Mouse (Mus musculus) cerebral cortex, adult 2 months (tissue): ENCODE results near the gene Vps37b.

ENCODE experiments used
- WGBS: fragments of 180-500 bp; shearing (Covaris S2); methylation state at CpG from one replicate; pipeline ENCODE4 v1.1.7; 2018; 5-methylcytosine and 5-hydroxymethylcytosine counted together

The Vps37b gene

DNA sequence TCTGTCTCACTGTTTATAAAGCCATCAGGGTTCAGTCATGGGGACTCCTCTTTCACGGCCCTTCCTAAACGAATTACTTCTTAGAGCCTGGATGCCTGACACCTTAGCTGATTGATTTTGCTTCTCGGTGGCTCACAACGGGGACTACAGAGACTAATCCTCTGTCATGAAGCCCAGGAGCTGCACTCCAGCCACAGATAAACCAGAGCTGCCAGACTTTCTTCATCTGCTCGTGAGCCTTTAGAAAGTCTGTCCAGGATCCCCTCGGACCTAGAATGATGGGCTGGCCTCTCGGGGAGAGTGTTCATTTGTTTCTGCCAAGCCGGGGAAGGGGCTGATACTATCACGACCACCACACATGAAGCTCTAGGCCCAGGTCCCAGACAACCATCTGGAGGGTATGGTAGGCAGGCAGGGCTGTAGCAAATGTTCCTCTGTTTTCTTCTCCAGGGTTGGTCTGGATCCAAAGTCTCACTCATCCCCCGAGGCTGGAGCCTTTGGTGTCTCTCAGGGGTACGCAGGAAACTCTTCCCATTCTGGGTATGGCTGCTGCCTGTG is 13.5 kb upstream of the Vps37b start:
- WGBS, result 44% methylated on average over 11 of the region's 11 CpGs

- WGBS, result 35% methylated on average over 5 of the region's 5 CpGs
Observed at GRCm38 (mm10) chr5:124043999-124044398, 11.9 kb upstream of the Vps37b start.

GRCm38 (mm10) chr5:124043212-124043978 is 11.3 kb upstream of the Vps37b start:
- 11% methylated on average over 10 of the region's 10 CpGs for WGBS

- WGBS, result 41% methylated on average over 9 of the region's 9 CpGs
Observed at GRCm38 (mm10) chr5:124041097-124041496, 9.0 kb upstream of the Vps37b start.

DNA sequence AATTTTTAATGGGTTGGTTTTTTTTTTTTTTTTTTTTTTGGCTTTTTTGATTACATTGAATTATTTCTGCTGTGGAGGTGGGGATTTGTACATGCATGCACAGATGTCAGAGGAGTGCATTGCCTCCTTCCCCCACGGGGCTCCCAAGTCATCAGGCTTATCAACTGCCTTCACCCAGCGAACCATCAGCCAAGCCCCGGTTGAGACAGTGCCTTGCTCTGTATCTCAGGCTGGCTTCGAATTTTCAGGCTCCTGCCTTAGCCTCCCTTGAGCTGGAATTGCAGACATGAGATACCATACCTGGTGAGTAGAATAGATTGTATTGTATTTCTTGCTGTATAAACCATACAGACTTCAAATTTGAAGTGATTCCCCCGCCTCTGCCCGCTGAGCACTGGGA is 7.5 kb upstream of the Vps37b start:
- 87% methylated on average over 6 of the region's 6 CpGs for WGBS

DNA sequence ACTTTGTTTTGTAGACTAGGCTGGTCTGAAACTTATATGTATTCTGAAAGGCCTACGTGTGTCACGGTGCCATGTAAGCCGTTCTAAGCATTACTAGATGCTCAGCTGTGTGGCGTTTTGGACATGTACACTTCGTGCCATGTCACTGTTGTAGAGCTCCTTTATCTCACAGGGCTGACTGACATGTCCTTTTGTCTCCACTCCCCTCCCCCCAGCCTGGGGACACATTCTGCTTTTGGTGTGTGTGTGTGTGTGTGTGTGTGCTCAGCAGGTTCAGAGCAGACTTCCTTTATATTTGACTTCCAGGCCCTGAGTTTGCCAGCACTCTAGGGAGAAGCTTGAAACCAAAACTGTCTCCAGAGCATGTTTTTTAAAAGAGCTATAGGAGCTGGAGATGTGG is 4.8 kb upstream of the Vps37b start:
- WGBS, result 80% methylated on average over 5 of the region's 5 CpGs

GRCm38 (mm10) chr5:124036341-124036740 is 4.3 kb upstream of the Vps37b start:
- 62% methylated on average over 6 of the region's 6 CpGs for WGBS

GRCm38 (mm10) chr5:124035806-124036205 is 3.7 kb upstream of the Vps37b start:
- 84% methylated on average over 8 of the region's 8 CpGs for WGBS

DNA sequence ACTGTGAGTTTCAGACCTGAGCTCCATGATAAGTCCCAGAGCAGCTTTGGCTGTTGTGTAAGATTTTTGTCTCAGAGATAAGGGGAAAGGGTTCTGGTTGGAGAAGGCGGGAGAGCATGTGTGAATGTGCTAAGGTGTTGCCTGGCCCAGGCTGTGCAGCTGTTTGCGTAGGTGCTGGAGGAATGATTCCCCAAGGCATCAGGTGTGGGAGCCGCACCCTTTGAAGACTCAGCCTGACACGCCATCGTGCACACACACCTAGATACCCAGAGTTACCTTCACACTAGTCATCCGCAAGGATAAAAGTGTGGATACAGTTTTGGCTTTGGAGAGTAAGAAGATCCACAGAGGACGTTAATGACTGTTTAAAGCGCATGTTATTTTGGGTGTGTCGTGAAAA is 3.3 kb upstream of the Vps37b start:
- 78% methylated on average over 9 of the region's 9 CpGs for WGBS

DNA sequence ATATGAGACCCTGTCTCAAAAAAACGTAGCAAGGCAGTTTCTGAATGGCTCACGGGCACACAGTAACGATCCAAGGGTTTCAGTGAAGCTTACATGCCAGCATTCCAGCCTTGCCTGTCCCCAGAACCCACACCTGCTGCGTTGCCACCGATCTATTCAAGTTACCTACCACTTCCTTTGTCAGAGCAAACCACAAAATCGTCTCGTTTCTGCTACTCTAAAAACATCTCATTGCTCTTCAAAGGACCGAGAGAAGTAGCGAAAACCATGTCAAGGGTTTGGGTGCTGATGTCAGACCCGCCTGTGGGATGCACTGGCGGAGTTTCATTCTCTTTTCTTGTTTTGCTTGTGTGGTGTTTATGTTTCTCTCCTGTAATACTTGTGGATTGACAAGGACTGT is 2.4 kb upstream of the Vps37b start:
- WGBS, result 83% methylated on average over 11 of the region's 11 CpGs

DNA sequence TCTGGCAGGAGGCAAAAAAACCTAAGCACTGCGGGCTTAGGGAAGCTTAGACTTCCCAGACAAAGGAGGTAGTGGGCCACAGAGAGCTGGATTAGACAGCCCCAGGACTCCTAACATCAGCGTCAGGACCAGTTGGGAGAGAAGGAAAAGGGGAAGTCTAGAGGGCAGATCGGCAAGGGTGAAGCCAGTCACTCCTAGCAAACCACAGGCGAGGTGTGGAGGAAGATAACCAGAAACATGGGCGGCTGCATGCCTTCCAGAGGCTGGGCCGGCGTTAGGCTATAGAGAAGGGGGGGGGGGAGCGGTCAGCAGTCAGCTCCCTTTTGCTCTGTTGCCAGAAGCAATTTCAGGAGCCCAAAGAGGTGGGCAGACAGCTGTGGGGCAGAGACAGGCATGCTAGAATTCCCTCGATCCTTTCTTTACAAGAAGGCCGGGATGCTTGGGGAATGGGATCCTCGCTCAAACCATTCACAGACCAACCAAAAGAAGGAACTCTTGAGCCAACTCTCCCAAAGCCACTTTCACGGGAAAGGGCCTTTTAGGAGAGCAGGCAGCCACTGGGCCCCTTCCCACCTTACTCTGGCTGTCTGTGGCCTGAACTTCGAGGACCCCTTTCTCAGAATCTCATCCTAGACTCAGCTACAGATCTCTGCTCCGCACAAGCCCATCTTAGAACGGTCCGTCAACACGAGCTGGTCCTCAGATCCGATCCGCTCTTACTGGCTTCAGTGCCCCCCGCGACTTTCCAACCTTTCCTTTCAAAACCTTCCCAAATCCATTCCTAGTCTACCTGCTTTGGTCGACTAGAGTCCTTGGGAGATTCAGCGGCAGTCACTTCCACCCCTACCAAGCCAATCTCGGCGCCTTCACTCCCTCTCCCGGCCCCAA is 758 bp downstream of the Vps37b start:
- WGBS, result under 1% methylated on average over 26 of the region's 26 CpGs

DNA sequence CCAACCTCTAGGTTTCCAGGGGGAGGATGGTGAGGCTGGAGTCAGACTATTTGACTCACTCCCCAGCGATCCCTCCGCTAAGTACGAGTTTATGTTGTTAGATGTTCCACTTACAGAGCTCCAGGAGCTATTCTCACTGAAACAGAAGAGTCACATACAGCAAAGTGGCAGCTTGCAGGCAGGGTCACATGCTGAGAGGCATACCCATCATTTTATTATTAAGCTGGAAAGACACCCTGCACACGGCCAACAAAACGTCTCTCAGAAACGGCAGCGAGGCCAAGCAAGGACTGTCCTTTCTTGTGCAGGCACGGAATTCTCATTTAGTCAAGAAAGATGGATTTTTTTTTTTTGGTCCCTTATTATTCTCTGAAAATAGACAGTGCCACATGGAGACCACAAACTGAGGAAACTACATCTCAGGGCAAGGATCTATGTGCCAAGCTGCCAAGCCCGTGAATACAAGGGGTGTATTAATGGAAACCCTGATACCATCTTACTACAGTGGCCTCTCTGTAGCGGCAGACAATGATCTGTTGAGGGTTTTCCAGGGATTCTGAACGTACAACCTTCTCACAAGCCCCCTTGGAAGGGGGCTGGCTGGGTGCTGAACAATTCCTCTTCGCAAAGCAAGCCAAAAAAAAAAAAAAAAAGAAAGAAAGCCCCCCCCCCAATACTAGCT is 1.5 kb downstream of the Vps37b start:
- 9% methylated on average over 12 of the region's 12 CpGs for WGBS

GRCm38 (mm10) chr5:124029220-124030035 is 2.6 kb downstream of the Vps37b start:
- 34% methylated on average over 19 of the region's 19 CpGs for WGBS

DNA sequence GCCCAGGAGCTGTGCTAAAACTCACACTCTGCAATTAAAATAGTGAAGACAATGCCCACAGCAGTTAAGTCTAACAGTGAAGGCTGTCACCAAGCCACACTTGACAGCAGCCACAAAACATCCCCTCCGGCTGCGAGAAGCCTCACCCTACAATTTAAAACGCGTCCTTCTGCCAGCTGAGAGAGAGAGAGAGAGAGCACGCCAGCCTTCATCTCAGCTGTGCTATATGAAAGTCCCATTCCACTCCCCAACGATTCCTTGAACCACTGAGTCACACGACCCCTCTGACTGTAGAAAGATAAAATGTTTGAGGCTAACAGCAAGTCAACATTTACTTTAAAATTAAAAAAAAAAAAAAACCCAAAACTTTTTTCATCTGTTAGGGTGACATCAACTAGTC is 3.4 kb downstream of the Vps37b start:
- WGBS, result 30% methylated on average over 7 of the region's 7 CpGs

DNA sequence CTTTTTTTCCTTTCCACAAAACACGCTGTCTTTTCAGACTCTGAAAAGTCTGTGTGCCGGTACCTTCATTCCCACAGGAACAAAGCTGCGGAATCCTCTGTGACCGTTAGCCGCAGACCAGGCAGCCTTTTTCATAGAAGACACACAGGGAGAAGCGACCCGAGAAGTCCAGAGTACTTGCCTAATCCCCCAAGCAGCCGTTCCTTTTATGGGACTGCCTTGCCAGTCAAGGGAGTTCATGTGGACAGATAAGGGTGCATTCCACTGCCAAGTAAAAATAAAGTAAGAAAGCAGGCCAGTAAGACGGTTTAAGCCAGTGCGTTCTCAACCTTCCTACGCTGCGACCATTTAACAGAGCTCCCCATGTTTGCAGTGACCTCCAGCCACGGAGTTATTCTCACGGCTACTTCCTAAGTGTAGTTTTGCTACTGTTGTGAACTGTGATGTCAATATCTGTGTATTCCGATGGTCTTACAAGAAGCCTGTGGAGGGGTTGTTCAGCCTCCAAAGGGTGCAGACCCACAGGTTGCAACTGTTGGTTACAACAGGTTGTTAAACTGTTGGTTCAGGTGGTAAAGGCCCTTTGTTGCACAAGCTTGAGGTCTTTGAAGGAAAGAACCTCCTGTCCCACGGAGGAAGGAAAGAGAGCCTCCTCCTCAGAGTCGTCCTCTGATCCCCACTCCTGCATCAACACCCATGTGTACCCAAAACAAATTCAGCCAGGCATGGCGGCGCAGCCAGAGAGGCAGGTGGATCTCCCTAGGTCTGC is 4.2 kb downstream of the Vps37b start:
- 50% methylated on average over 19 of the region's 19 CpGs for WGBS

GRCm38 (mm10) chr5:124026568-124026967 is 5.5 kb downstream of the Vps37b start:
- WGBS, result 58% methylated on average over 5 of the region's 5 CpGs

- WGBS, result 65% methylated on average over 15 of the region's 15 CpGs
Observed at GRCm38 (mm10) chr5:124025587-124026441, 6.3 kb downstream of the Vps37b start.

- WGBS, result 55% methylated on average over 9 of the region's 9 CpGs
Observed at GRCm38 (mm10) chr5:124025146-124025545, 6.9 kb downstream of the Vps37b start.

DNA sequence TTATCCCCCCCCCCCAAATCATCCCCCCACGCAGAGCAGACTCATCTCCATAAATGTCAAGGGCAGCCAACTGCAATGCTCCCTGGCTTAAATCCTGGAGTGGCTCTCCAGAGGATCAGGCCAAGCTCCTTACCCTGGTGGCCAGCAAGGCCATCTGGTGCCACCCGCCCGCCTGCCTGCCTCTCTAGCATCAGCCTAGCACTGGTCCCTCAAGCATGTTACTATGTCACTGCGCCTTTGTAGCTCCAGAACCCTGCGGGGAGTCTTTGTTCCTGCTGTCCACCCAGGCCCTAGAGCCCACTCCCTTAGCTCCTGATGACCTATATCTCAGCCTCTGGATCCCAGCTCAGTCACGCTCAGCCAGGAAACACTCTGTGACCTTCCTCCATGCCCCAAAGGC is 7.4 kb downstream of the Vps37b start:
- 46% methylated on average over 6 of the region's 6 CpGs for WGBS
